Comparison of ENCODE assay signal across 8 mouse cellular contexts in the genomic region with DNA sequence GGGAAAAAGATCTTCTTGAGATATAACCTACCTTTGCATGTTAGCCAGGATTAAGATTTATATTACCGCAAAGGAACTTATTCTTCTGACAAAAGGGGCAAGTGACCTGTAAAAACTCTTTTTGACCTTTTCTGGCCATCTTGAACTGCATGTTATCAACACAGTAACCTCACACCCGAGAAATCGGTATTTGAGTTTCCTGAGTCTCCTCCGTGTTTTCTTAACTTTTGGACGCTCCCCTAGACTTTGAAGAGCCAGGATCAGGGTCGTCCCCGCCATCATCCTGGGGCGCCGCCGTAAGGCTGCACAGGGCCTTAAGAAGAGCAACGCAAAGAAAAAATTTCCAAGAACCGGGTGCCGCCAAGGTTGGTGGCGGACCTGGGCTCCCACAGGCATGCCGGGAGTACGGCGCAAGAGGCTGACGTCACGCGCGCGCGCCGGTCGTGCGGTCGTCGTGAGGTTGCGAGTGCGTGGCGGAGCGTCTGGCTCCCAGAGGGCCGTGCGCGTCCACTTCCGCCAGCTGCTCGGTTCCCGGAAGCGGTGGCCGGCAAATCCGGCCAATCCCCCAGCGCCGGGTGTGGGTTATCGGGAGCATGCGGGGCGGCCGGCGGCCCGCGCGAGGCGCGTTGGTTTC. TPM values are rescaled to one million over a fixed set of nuclear protein-coding genes. Genes with fewer than 3 reads are reported as not detected.
A peak's percentile ranks its signal among the peaks of the same experiment; 100 is the strongest.
DNase-seq lines count a peak whose midpoint lies in the region; ATAC-seq and TF ChIP-seq lines count a peak whose summit lies in the region.

Gene Clptm1l, plus strand, starts transcription at position 485 of the 634 bp plus-strand sequence.

- TF ChIP-seq CTCF in heart, adult 2 months (IDR thresholded peaks at IDR 0.05), result 0 out of 2 replicates have a peak, but pooled peaks have one; percentile 6

- no peaks in the 10 kb centered on the region for H3K27me3 ChIP-seq in embryonic facial prominence, embryonic 14.5 days (replicated peaks; ENCODE audit: control insufficient read depth, insufficient read depth, low read length)
- H3K27me3 ChIP-seq in heart, adult 2 months (ENCODE audit: control insufficient read depth, insufficient read depth, low read length), result no peaks in the 10 kb centered on the region
- no peaks in the 10 kb centered on the region for H3K27me3 ChIP-seq in limb, embryonic 13.5 days
- H3K27me3 ChIP-seq in midbrain, embryonic 16.5 days (ENCODE audit: control insufficient read depth, insufficient read depth, low read depth, low read length), result no peaks in the 10 kb centered on the region

- intact Hi-C loops in heart, adult 2 months (cut with DNase I), result loop anchor here (1.0 to 5.0 kb wide), 2 partner anchors 275 to 459 kb away; partner anchors contain the start of genes Cep72, Mrpl36 and Ndufs6

- no peaks in the 10 kb centered on the region for H3K9me3 ChIP-seq in embryonic facial prominence, embryonic 14.5 days (ENCODE audit: control insufficient read depth, low read length)
- no peaks in the 10 kb centered on the region for H3K9me3 ChIP-seq in limb, embryonic 13.5 days
- H3K9me3 ChIP-seq in midbrain, embryonic 16.5 days (replicated peaks; ENCODE audit: control insufficient read depth, low read length, poor library complexity, severe bottlenecking), result no peaks in the 10 kb centered on the region

- TF ChIP-seq EP300 in heart, adult 2 months (IDR thresholded peaks at IDR 0.05; ENCODE audit: insufficient read depth, low read depth, low read length), result peak; percentile 51; the same call in 1 of the 2 replicates

- H3K4me1 ChIP-seq in embryonic facial prominence, embryonic 14.5 days (ENCODE audit: control insufficient read depth, insufficient read depth, low read length), result peaks cover 10% of the 10 kb centered on the region
- H3K4me1 ChIP-seq in heart, adult 2 months (ENCODE audit: control insufficient read depth, insufficient read depth, low read length), result peaks cover 7% of the 10 kb centered on the region
- peaks cover 18% of the 10 kb centered on the region for H3K4me1 ChIP-seq in limb, embryonic 13.5 days
- H3K4me1 ChIP-seq in midbrain, embryonic 16.5 days (ENCODE audit: control insufficient read depth, insufficient read depth, low read length), result peaks cover 20% of the 10 kb centered on the region

- H3K9ac ChIP-seq in embryonic facial prominence, embryonic 14.5 days (ENCODE audit: low read depth, low read length), result peak within 1 kb of the TSS; percentile 80
- peak within 1 kb of the TSS; percentile 78 for H3K9ac ChIP-seq in heart, adult 2 months (ENCODE audit: low read depth, low read length)
- peak within 1 kb of the TSS; percentile 89 for H3K9ac ChIP-seq in limb, embryonic 13.5 days
- H3K9ac ChIP-seq in midbrain, embryonic 16.5 days (ENCODE audit: low read depth, low read length), result peak within 1 kb of the TSS; percentile 89

- peak; percentile 90 for DNase-seq in 3T3-L1 (ENCODE audit: low read depth, low spot score)
- DNase-seq in adrenal gland, postnatal 4 days (ENCODE audit: low spot score in 2 of 2), result peak; percentile 87 to 91
- peak; percentile 97 for DNase-seq in embryonic facial prominence, embryonic 14.5 days (ENCODE audit: low spot score)
- peak; percentile 97 to 98 for DNase-seq in heart, adult 2 months
- DNase-seq in kidney, adult 8-10 months, result peak; percentile 96 to 98
- DNase-seq in spleen, postnatal 10 days (ENCODE audit: low spot score in 2 of 2), result peak; percentile 91 to 96

- H3K27ac ChIP-seq in embryonic facial prominence, embryonic 14.5 days (replicated peaks; ENCODE audit: low read depth, low read length), result peak within 1 kb of the TSS; percentile 78
- H3K27ac ChIP-seq in heart, adult 2 months, result peak within 1 kb of the TSS; percentile 83
- H3K27ac ChIP-seq in limb, embryonic 13.5 days, result peak within 1 kb of the TSS; percentile 45; the same call in 1 of the 2 replicates
- H3K27ac ChIP-seq in midbrain, embryonic 16.5 days (ENCODE audit: low read length), result peak within 1 kb of the TSS; percentile 82

- peak within 1 kb of the TSS; percentile 77 for H3K4me2 ChIP-seq in embryonic facial prominence, embryonic 14.5 days (ENCODE audit: low read depth, low read length)
- H3K4me2 ChIP-seq in limb, embryonic 13.5 days (replicated peaks), result peak within 1 kb of the TSS; percentile 92
- H3K4me2 ChIP-seq in midbrain, embryonic 16.5 days (ENCODE audit: low read length), result peak within 1 kb of the TSS; percentile 99

- WGBS in embryonic facial prominence, embryonic 14.5 days, result under 1% methylated on average over 20 of the region's 53 CpGs
- WGBS in heart, adult 2 months, result under 1% methylated on average over 53 of the region's 53 CpGs
- WGBS in limb, embryonic 13.5 days, result under 1% methylated on average over 53 of the region's 53 CpGs
- WGBS in midbrain, embryonic 16.5 days, result under 1% methylated on average over 53 of the region's 53 CpGs

- no peaks in the 10 kb centered on the region; the same call in 1 of the 2 replicates for H3K79me2 ChIP-seq in heart, adult 2 months (replicated peaks; ENCODE audit: control insufficient read depth, insufficient read depth, low read length)

- TF ChIP-seq POLR2A in heart, adult 2 months (IDR thresholded peaks at IDR 0.05; ENCODE audit: insufficient read depth, low read depth, low read length), result peak; percentile 83

- H3K4me3 ChIP-seq in embryonic facial prominence, embryonic 14.5 days (ENCODE audit: low read depth, low read length), result peak within 1 kb of the TSS; percentile 65
- H3K4me3 ChIP-seq in heart, adult 2 months, result peak within 1 kb of the TSS; percentile 72
- H3K4me3 ChIP-seq in limb, embryonic 13.5 days, result peak within 1 kb of the TSS; percentile 88
- peak within 1 kb of the TSS; percentile 91 for H3K4me3 ChIP-seq in midbrain, embryonic 16.5 days (ENCODE audit: low read depth, low read length)

- ATAC-seq in embryonic facial prominence, embryonic 14.5 days (ENCODE audit: low read depth), result peak; percentile 99
- peak; percentile 97 for ATAC-seq in limb, embryonic 13.5 days (ENCODE audit: low FRiP score, low read depth)
- peak; percentile 99 for ATAC-seq in midbrain, embryonic 16.5 days

- H3K36me3 ChIP-seq in embryonic facial prominence, embryonic 14.5 days (ENCODE audit: control insufficient read depth, insufficient read depth, low read length), result peaks cover 23% of the 10 kb centered on the region
- no peaks in the 10 kb centered on the region; the same call in 1 of the 2 replicates for H3K36me3 ChIP-seq in heart, adult 2 months (ENCODE audit: control insufficient read depth, insufficient read depth, low read length)
- peaks cover 29% of the 10 kb centered on the region for H3K36me3 ChIP-seq in limb, embryonic 13.5 days
- peaks cover 6% of the 10 kb centered on the region for H3K36me3 ChIP-seq in midbrain, embryonic 16.5 days (ENCODE audit: control insufficient read depth, insufficient read depth, low read length)

RNA-seq across cellular contexts. Expression of gene Clptm1l, which starts in this region (rescaled TPM):
- 100 to 1,000 TPM; 123 to 130 TPM for total RNA-seq in adrenal gland, postnatal 4 days (2021)
- 128 and 134 TPM in 2 replicates for polyA plus RNA-seq in embryonic facial prominence, embryonic 14.5 days (2014; fragmentation: Nextera tagmentation; extraction: Ambion mirVana)
- total RNA-seq in heart, adult 2 months (2021), result 10 to 100 TPM; 57.4 to 68.5 TPM
- 81.9 and 100 TPM in 2 replicates for polyA plus RNA-seq in heart, adult 2 months (2012; rRNA removed)
- polyA plus RNA-seq in limb, embryonic 13.5 days (2015; fragmentation: Nextera tagmentation; extraction: Ambion mirVana), result 132 and 133 TPM in 2 replicates
- polyA plus RNA-seq in midbrain, embryonic 16.5 days (2015; fragmentation: Nextera tagmentation; extraction: Ambion mirVana), result 133 and 136 TPM in 2 replicates

Comparison
In these comparisons a context has a peak if more than half of its experiments do, and no peak if none do; other contexts are left out.
1. Peak in every context shown above with its lines: DNase-seq, ATAC-seq, H3K4me3 ChIP-seq and H3K27ac ChIP-seq.